Mouse (Mus musculus): ENCODE measurements around the gene Galr3. TPM values are rescaled to one million over a fixed set of nuclear protein-coding genes. Genes with fewer than 3 reads are reported as not detected.
A peak's percentile ranks its signal among the peaks of the same experiment; 100 is the strongest.

Gene Galr3
- polyA plus RNA-seq, 2 experiments = 0.30 TPM; not detected in 1

- H3K27ac ChIP-seq = no peak overlapping the region
- no peak overlapping the region for H3K4me3 ChIP-seq (ENCODE audit: insufficient read depth in 1 of 2, low read depth in 2 of 2, low read length in 2 of 2)
- peaks cover 25% of the 10 kb centered on the region for H3K36me3 ChIP-seq (replicated peaks; ENCODE audit: control insufficient read depth, insufficient read depth, low read depth)
- H3K27me3 ChIP-seq (ENCODE audit: control insufficient read depth, insufficient read depth, low read length) = no peaks in the 10 kb centered on the region
- H3K4me1 ChIP-seq (replicated peaks; ENCODE audit: control insufficient read depth in 2 of 2, insufficient read depth in 2 of 2, low read length in 1 of 2) = peaks cover 0 to 9% of the 10 kb centered on the region in 2 experiments; a peak in 2 of 4 replicates
- ATAC-seq (ENCODE audit: insufficient read depth) = no peak
- 63% methylated on average over 9 of the region's 9 CpGs for WGBS (ENCODE audit: insufficient replicate concordance)
- no peak for DNase-seq (ENCODE audit: low read depth in 3 of 3, low spot score in 3 of 3)
- H3K9me3 ChIP-seq (ENCODE audit: control insufficient read depth, low read length) = no peaks in the 10 kb centered on the region
- no peak overlapping the region for H3K9ac ChIP-seq (replicated peaks)
- no peak for TF ChIP-seq CTCF (IDR thresholded peaks at IDR 0.05; ENCODE audit: low read depth)
- no peak for TF ChIP-seq EP300 (IDR thresholded peaks at IDR 0.05; ENCODE audit: low read depth)
- no peak overlapping the region for H3K4me2 ChIP-seq (ENCODE audit: low read depth)
Measured at GRCm38 (mm10) chr15:79050160-79050845, 8.6 kb downstream of the Galr3 start.

GRCm38 (mm10) chr15:79050964-79051363 is 9.3 kb downstream of the Galr3 start:
- no peak overlapping the region for H3K9ac ChIP-seq (replicated peaks)
- ATAC-seq (ENCODE audit: insufficient read depth) (no peak), DNase-seq (ENCODE audit: low read depth in 3 of 3, low spot score in 3 of 3) (no peak)
- H3K4me2 ChIP-seq (ENCODE audit: low read depth) = no peak overlapping the region; the same call in 1 of the 2 replicates
- H3K27ac ChIP-seq = no peak overlapping the region
- H3K27me3 ChIP-seq (ENCODE audit: control insufficient read depth, insufficient read depth, low read length) = no peaks in the 10 kb centered on the region
- H3K4me3 ChIP-seq (ENCODE audit: insufficient read depth in 1 of 2, low read depth in 2 of 2, low read length in 2 of 2) = no peak overlapping the region
- peaks cover 32% of the 10 kb centered on the region for H3K36me3 ChIP-seq (replicated peaks; ENCODE audit: control insufficient read depth, insufficient read depth, low read depth)
- no peaks in the 10 kb centered on the region for H3K9me3 ChIP-seq (ENCODE audit: control insufficient read depth, low read length)
- peaks cover 0 to 9% of the 10 kb centered on the region in 2 experiments; a peak in 2 of 4 replicates for H3K4me1 ChIP-seq (replicated peaks; ENCODE audit: control insufficient read depth in 2 of 2, insufficient read depth in 2 of 2, low read length in 1 of 2)
- 66% methylated on average over 2 of the region's 2 CpGs for WGBS (ENCODE audit: insufficient replicate concordance)
- no peak for TF ChIP-seq CTCF (IDR thresholded peaks at IDR 0.05; ENCODE audit: low read depth)
- TF ChIP-seq EP300 (IDR thresholded peaks at IDR 0.05; ENCODE audit: low read depth) = no peak

- peak overlapping the region; percentile 16; the same call in 1 of the 2 replicates for H3K4me2 ChIP-seq (ENCODE audit: low read depth)
- no peak for TF ChIP-seq EP300 (IDR thresholded peaks at IDR 0.05; ENCODE audit: low read depth)
- TF ChIP-seq CTCF (IDR thresholded peaks at IDR 0.05; ENCODE audit: low read depth) = no peak
- no peak overlapping the region for H3K9ac ChIP-seq (replicated peaks)
- H3K4me3 ChIP-seq (ENCODE audit: insufficient read depth in 1 of 2, low read depth in 2 of 2, low read length in 2 of 2) = no peak overlapping the region
- H3K9me3 ChIP-seq (ENCODE audit: control insufficient read depth, low read length) = no peaks in the 10 kb centered on the region
- ATAC-seq (ENCODE audit: insufficient read depth) (peak; percentile 19; the same call in 1 of the 2 replicates), DNase-seq (ENCODE audit: low read depth in 3 of 3, low spot score in 3 of 3) (no peak)
- WGBS (ENCODE audit: insufficient replicate concordance) = 46% methylated on average over 13 of the region's 13 CpGs
- peaks cover 0 to 9% of the 10 kb centered on the region in 2 experiments; a peak in 2 of 4 replicates for H3K4me1 ChIP-seq (replicated peaks; ENCODE audit: control insufficient read depth in 2 of 2, insufficient read depth in 2 of 2, low read length in 1 of 2)
- H3K27me3 ChIP-seq (ENCODE audit: control insufficient read depth, insufficient read depth, low read length) = no peaks in the 10 kb centered on the region
- H3K36me3 ChIP-seq (replicated peaks; ENCODE audit: control insufficient read depth, insufficient read depth, low read depth) = peaks cover 39% of the 10 kb centered on the region
- H3K27ac ChIP-seq = no peak overlapping the region
Measured at GRCm38 (mm10) chr15:79051461-79052360, 10.0 kb downstream of the Galr3 start.

- H3K27ac ChIP-seq = no peak overlapping the region
Measured at GRCm38 (mm10) chr15:79052366-79052765, 10.7 kb downstream of the Galr3 start.

GRCm38 (mm10) chr15:79056601-79057000 is 14.9 kb downstream of the Galr3 start:
- Histone ChIP-seq H3K27ac (no peak overlapping the region), H3K36me3 (replicated peaks; ENCODE audit: control insufficient read depth, insufficient read depth, low read depth) (peaks cover 83% of the 10 kb centered on the region), H3K4me2 (ENCODE audit: low read depth) (no peak overlapping the region), H3K9ac (replicated peaks) (no peak overlapping the region), H3K4me1 (replicated peaks; ENCODE audit: control insufficient read depth in 2 of 2, insufficient read depth in 2 of 2, low read length in 1 of 2) (peaks cover 22 to 28% of the 10 kb centered on the region in 2 experiments), H3K9me3 (ENCODE audit: control insufficient read depth, low read length) (no peaks in the 10 kb centered on the region), H3K4me3 (ENCODE audit: insufficient read depth in 1 of 2, low read depth in 2 of 2, low read length in 2 of 2) (no peak overlapping the region), H3K27me3 (ENCODE audit: control insufficient read depth, insufficient read depth, low read length) (no peaks in the 10 kb centered on the region)
- DNase-seq (ENCODE audit: low read depth in 3 of 3, low spot score in 3 of 3) = no peak
- 88% methylated on average over 7 of the region's 7 CpGs for WGBS (ENCODE audit: insufficient replicate concordance)
- no peak for TF ChIP-seq CTCF (IDR thresholded peaks at IDR 0.05; ENCODE audit: low read depth)
- TF ChIP-seq EP300 (IDR thresholded peaks at IDR 0.05; ENCODE audit: low read depth) = no peak
- no peak for ATAC-seq (ENCODE audit: insufficient read depth)

More at GRCm38 (mm10) chr15:79052366-79052765, 10.7 kb downstream of the Galr3 start:
- H3K4me1 ChIP-seq (replicated peaks; ENCODE audit: control insufficient read depth in 2 of 2, insufficient read depth in 2 of 2, low read length in 1 of 2) = peaks cover 0 to 10% of the 10 kb centered on the region in 2 experiments; a peak in 3 of 4 replicates
- no peaks in the 10 kb centered on the region for H3K27me3 ChIP-seq (ENCODE audit: control insufficient read depth, insufficient read depth, low read length)
- 93% methylated on average over 2 of the region's 2 CpGs for WGBS (ENCODE audit: insufficient replicate concordance)
- no peak for ATAC-seq (ENCODE audit: insufficient read depth)
- no peak overlapping the region for H3K4me2 ChIP-seq (ENCODE audit: low read depth)
- H3K4me3 ChIP-seq (ENCODE audit: insufficient read depth in 1 of 2, low read depth in 2 of 2, low read length in 2 of 2) = no peak overlapping the region
- no peak overlapping the region for H3K9ac ChIP-seq (replicated peaks)
- no peaks in the 10 kb centered on the region for H3K9me3 ChIP-seq (ENCODE audit: control insufficient read depth, low read length)
- TF ChIP-seq EP300 (IDR thresholded peaks at IDR 0.05; ENCODE audit: low read depth) = no peak
- TF ChIP-seq CTCF (IDR thresholded peaks at IDR 0.05; ENCODE audit: low read depth) = no peak
- peaks cover 46% of the 10 kb centered on the region for H3K36me3 ChIP-seq (replicated peaks; ENCODE audit: control insufficient read depth, insufficient read depth, low read depth)
- no peak for DNase-seq (ENCODE audit: low read depth in 3 of 3, low spot score in 3 of 3)
